Mouse (Mus musculus): ENCODE data around the gene Gmeb2.

DNA sequence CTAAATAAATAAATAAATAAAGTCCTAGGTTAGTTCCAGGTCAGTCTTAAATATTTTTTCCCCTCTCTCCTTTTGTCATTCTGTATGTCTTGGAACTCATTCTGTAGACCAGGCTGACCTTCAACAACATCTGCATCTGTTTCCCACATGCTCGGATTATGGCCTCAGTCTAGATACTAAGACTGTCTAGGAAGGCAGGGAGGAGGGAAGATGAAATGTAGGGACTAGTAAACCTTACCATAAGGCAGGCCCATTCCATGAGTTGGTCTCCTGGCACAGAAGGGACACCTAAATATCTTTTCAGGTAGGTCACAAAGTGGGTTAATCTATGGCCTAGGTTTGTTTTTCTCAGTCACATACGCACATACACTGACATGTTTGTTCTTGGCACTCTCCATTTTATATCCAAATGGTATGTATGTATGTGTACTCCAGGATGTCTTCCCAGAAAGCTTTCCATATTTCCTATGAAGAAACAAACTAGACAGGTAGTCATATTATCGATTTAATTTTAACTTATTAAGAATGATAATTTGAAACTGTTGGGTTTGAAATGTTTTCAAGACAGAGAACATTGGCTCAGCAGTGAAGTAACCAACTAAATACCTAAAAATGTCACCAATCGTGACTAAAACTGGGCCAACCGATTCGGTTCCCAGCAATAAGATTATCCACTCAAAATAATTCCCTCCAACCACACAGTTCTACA is 1.1 kb downstream of the Gmeb2 start:
- TF ChIP-seq CTCF (IDR thresholded peaks at IDR 0.05; ENCODE audit: low read depth) (no peak), EP300 (IDR thresholded peaks at IDR 0.05; ENCODE audit: low read depth) (no peak)
